Mouse (Mus musculus) bone marrow, adult 2 months (tissue): ENCODE results near the gene Rgs11.

Source experiments
- CTCF ChIP-seq: fragments of 200-500 bp; IDR thresholded peaks from 2 replicates; pipeline ENCODE4 v1.5.1; 2011; ENCODE audit warnings: low read length, control low read depth; ENCODE audit not compliant: control insufficient read depth, insufficient read depth
- POLR2A ChIP-seq: fragments of 200-500 bp; IDR thresholded peaks from 2 replicates; pipeline ENCODE4 v1.6.1; 2011; ENCODE audit warnings: low read depth, mild to moderate bottlenecking, control low read depth, low read length, borderline replicate concordance; ENCODE audit not compliant: control insufficient read depth

DNA sequence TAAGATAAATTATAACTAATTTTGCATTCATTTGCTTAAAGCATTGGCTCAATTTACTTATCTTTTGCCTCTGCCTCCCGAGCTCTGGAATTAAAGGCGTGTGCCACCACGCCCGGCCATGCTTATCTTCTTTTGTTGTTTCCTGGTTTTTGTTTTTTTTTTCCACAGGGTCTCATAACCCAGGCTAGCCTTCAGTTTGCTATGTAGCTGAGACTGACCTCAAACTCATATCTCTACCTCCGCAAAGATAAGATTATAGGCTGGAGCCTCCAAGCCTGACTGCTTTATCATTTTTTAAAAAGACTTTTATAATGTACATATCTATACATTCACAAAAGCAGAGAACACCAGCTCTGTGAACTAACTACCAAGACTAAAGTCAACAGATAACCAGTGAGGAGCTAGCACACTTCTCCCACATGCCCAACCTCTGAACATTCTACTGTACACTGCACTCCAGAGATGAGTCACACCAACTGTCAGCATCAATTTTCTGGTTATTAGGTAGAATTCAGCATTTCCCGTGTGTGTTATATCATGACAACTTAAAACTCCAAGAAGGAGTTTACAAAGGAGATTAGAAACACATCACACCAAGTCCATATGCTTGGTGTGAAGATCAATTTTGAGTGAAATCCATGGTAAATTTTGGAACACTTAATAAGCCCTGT lies 37.5 kb downstream of the Rgs11 start:
- no peak for TF ChIP-seq POLR2A
- TF ChIP-seq CTCF = no peak
